Mouse (Mus musculus) urinary bladder, postnatal 25 days (tissue): Measurements from ENCODE around the gene Gm13040.
"Not testable (repeated sequence)": the region's sequence is repeated elsewhere in the genome, so short reads cannot be mapped to it uniquely, and the experiment has no call there.

Experiments used
- DNase-seq: peaks from one replicate; pipeline ENCODE4 v3.0.0; 2022; ENCODE audit warnings: low spot score

Gene Gm13040

GRCm38 (mm10) chr4:143535654-143536053 lies at the start of gene Gm13040:
Gm13040 (plus strand) TSS chr4:143535954.
- not testable (repeated sequence) for DNase-seq

GRCm38 (mm10) chr4:143511043-143511442 lies 24.7 kb upstream of the Gm13040 start, which contains the start of gene Gm13043:
Gm13043 (plus strand) TSS chr4:143511343.
- DNase-seq = no peak

DNA sequence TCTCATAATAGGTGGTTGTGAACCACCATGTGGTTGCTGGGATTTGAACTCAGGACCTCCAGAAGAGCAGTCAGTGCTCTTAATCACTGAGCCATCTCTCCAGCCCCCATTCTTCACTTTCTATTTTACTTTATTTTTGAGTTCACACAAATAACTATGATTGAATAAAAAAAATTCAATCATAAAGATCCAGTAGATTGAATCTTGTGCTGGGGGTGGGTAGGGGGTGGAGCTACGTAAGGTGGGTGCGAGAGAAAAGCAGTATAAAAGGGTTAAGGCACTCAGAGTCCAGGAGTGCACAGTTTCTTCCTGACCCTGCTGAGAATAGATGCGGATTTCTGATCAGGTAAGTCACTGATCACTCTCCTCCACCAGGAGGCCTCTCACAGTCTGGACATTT lies 15.6 kb downstream of the Gm13040 start, which contains the start of the genes BC080695 and Gm13057:
Gene BC080695 (plus strand): TSS at position 301 of the 400 bp plus-strand sequence.
Gene Gm13057 (plus strand): TSS at position 310 of the 400 bp plus-strand sequence.
- DNase-seq = not testable (repeated sequence)
